Mouse (Mus musculus): ENCODE measurements around the gene Rgs6. TPM values are rescaled to one million over a fixed set of nuclear protein-coding genes. Genes with fewer than 3 reads are reported as not detected.
A peak's percentile ranks its signal among the peaks of the same experiment; 100 is the strongest.

Rgs6 gene
- total RNA-seq, 2 experiments from 2014 or later: 0.61 to 0.75 TPM

GRCm38 (mm10) chr12:83046734-83047133, 458.6 kb downstream of the Rgs6 start:
- TF ChIP-seq CTCF (IDR thresholded peaks at IDR 0.05): no peak

GRCm38 (mm10) chr12:83047710-83048109, 459.6 kb downstream of the Rgs6 start:
- intact Hi-C loops (cut with DNase I): no loop called here
- Histone ChIP-seq H3K27ac (no peak overlapping the region), H3K4me3 (no peak overlapping the region)
- DNase-seq: no peak
- no peak for TF ChIP-seq CTCF (IDR thresholded peaks at IDR 0.05)

More at GRCm38 (mm10) chr12:83046734-83047133, 458.6 kb downstream of the Rgs6 start:
- Histone ChIP-seq H3K27ac (no peak overlapping the region), H3K4me3 (no peak overlapping the region)
- DNase-seq: no peak
- intact Hi-C loops (cut with DNase I): no loop called here

DNA sequence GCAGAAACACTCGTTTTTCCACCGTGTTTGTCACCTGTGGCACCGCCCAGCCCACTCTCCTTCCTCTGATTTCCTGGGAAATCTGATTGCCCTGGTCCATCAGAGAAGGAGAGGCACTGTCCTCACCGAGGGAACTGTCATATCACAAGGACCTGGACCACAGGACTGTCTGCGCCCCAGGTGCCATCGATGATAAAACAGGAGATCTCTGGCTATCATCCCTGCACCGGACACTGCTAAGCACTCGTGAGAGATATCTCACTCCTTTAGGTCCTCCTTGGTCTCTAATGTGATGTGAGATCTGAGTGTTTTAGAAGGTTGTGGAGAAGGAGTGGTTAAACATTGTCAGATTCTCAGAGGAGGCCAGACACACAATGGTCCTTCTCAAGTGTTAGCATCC, 462.4 kb downstream of the Rgs6 start:
- intact Hi-C loops (cut with DNase I): no loop called here
- H3K4me3 ChIP-seq: no peak overlapping the region

DNA sequence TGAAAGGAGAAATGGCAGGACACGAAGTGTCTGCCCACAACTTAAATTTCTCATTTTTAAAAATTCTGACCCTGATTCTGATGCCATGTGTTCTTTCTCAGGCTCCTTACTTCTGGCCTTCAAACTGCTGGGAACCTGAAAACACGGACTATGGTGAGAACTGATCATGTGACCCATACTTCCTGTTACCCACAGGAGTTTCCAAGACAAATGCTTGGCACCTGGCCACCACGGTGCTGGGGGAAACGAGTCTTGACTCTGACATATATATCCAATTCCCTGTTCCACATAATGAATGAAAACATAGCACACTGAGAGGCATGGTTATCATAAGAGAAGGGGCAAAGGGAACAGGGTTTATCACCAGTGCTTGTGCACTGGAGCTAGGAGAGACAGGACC, 464.3 kb downstream of the Rgs6 start:
- H3K4me3 ChIP-seq: no peak overlapping the region
- TF ChIP-seq CTCF (IDR thresholded peaks at IDR 0.05): no peak
- no peak for DNase-seq
- intact Hi-C loops (cut with DNase I): no loop called here
- H3K27ac ChIP-seq: no peak overlapping the region

More for the DNA sequence above, 462.4 kb downstream of the Rgs6 start:
- DNase-seq: no peak
- TF ChIP-seq CTCF (IDR thresholded peaks at IDR 0.05): no peak
- H3K27ac ChIP-seq: no peak overlapping the region

- Histone ChIP-seq H3K27ac (no peak overlapping the region), H3K4me3 (no peak overlapping the region)
- no peak for DNase-seq
- intact Hi-C loops (cut with DNase I): no loop called here
- peak; percentile 30; the same call in 1 of the 2 replicates for TF ChIP-seq CTCF (IDR thresholded peaks at IDR 0.05)
Observed at GRCm38 (mm10) chr12:83055690-83056089, 467.6 kb downstream of the Rgs6 start.

GRCm38 (mm10) chr12:83066426-83066825, 478.3 kb downstream of the Rgs6 start:
- Histone ChIP-seq H3K4me3 (no peak overlapping the region), H3K27ac (no peak overlapping the region)
- TF ChIP-seq CTCF (IDR thresholded peaks at IDR 0.05): no peak
- no peak for DNase-seq
- intact Hi-C loops (cut with DNase I): no loop called here

GRCm38 (mm10) chr12:83070848-83071247, 482.8 kb downstream of the Rgs6 start:
- intact Hi-C loops (cut with DNase I): no loop called here
- TF ChIP-seq CTCF (IDR thresholded peaks at IDR 0.05): no peak
- no peak for DNase-seq
- Histone ChIP-seq H3K4me3 (no peak overlapping the region), H3K27ac (no peak overlapping the region)

GRCm38 (mm10) chr12:83072181-83072887, 484.2 kb downstream of the Rgs6 start:
- peak; percentile 60 for TF ChIP-seq CTCF (IDR thresholded peaks at IDR 0.05)
- H3K4me3 ChIP-seq: no peak overlapping the region
- H3K27ac ChIP-seq: no peak overlapping the region
- no peak for DNase-seq
- intact Hi-C loops (cut with DNase I): no loop called here

DNA sequence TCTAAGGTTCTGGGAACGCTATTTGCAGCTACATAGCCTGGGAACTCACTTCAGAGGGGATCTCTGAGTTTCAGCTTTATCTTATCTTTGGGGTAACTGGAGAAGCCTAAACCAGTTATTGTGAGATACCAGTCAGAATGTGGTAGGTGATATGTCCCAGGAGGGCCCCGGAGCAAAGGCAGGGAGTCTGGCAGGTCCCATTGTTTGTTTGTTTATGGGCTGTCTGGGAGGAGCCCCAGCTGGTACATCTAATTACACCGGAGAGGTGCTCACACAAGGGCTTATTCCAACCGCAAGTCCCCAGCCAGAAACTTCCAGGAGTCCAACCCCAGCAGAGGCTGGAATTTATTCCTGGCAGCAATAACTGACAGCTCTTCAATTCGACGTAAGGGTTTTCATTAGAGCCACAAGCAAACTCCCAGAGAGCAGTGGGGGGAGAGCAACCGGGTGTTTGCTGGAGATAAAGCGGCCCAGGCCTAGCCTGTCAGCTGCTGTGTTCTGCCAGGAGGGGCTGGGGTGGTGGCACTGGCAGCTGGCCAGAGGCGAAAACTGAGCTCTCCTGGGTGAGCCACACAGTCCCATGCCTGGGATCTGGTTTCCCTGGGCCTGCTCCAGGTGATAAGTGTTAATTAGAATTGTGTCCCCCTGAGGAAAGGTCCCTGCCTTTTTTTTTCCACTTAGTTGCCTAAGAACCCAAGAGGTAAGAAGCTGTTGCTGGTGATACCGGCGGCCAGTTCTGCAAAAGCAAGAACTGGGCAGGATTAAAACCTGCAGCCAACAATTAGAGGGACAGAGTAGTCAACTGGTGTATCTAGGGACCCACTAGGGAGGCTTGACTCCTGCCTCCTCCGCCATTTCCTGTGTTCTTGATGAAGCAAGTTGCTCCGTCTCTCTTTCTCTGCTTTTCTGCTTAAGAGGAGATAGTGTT, 485.1 kb downstream of the Rgs6 start:
- peak; percentile 75 for DNase-seq
- Histone ChIP-seq H3K4me3 (no peak overlapping the region), H3K27ac (no peak overlapping the region)
- TF ChIP-seq CTCF (IDR thresholded peaks at IDR 0.05): no peak
- intact Hi-C loops (cut with DNase I): no loop called here

GRCm38 (mm10) chr12:83073879-83074368, 485.8 kb downstream of the Rgs6 start:
- intact Hi-C loops (cut with DNase I): no loop called here
- DNase-seq: no peak
- no peak overlapping the region for H3K27ac ChIP-seq
- no peak overlapping the region for H3K4me3 ChIP-seq
- no peak for TF ChIP-seq CTCF (IDR thresholded peaks at IDR 0.05)

- Histone ChIP-seq H3K4me3 (no peak overlapping the region), H3K27ac (no peak overlapping the region)
- intact Hi-C loops (cut with DNase I): no loop called here
- no peak for DNase-seq
- no peak for TF ChIP-seq CTCF (IDR thresholded peaks at IDR 0.05)
Observed at GRCm38 (mm10) chr12:83076179-83076578, 488.1 kb downstream of the Rgs6 start.

DNA sequence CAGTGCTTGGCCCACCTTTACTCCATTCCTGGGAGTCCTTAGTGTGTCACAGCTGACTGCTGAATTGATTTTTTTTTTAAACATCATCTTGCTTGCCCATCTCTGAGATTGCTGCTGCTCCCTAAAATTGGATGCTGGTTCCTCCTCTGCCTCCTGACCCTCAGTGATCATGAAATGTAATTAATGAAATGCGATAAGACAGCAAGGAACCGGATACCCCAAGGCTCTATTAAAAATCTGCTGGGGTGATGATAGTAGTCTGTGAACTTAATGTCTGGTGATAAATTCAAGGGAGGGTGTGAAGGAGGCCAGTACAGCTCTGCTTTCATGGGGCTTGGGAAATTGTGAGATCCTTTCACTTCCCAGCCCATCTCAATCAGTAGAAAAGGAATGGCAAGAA, 489.4 kb downstream of the Rgs6 start:
- H3K4me3 ChIP-seq: no peak overlapping the region
- no peak overlapping the region for H3K27ac ChIP-seq
- intact Hi-C loops (cut with DNase I): no loop called here
- no peak for DNase-seq
- TF ChIP-seq CTCF (IDR thresholded peaks at IDR 0.05): no peak

- Histone ChIP-seq H3K27ac (no peak overlapping the region), H3K4me3 (no peak overlapping the region)
- intact Hi-C loops (cut with DNase I): no loop called here
- no peak for DNase-seq
- TF ChIP-seq CTCF (IDR thresholded peaks at IDR 0.05): no peak
Observed at GRCm38 (mm10) chr12:83083427-83083826, 495.3 kb downstream of the Rgs6 start.
